Mouse (Mus musculus): Measurements from ENCODE around the gene Peli1. TPM values are rescaled to one million over a fixed set of nuclear protein-coding genes. Genes with fewer than 3 reads are reported as not detected.
"Not testable (repeated sequence)": the region's sequence is repeated elsewhere in the genome, so short reads cannot be mapped to it uniquely, and the experiment has no call there.

Peli1 gene
- total RNA-seq, 2 experiments from 2014 or later, result 39.4 to 48.0 TPM

DNA sequence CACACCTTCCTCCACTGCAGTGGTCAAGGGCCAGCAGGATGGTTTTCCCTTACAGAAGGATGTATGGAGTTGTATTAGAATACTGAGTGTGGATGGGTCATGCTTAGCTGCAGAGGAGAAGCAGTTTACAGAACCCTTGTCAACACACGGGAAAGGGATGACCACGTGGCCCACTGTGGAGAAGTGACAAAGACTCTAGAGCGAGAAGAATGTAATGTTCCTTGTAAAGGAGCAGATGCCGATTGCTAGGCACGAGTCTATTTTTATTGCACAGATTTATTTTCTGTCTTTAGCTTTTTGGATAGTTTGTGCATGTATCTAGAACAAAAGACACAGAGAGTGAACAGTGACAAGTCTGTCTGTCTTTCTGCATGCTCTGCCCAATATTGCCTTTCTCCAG is 71.0 kb downstream of the Peli1 start:
- Histone ChIP-seq H3K4me3 (no peak overlapping the region), H3K27ac (no peak overlapping the region; the same call in 1 of the 2 replicates)
- no peak for TF ChIP-seq CTCF (IDR thresholded peaks at IDR 0.05)
- no peak for DNase-seq (ENCODE audit: extremely low spot score in 1 of 2, low spot score in 2 of 2)
- intact Hi-C loops (cut with DNase I), result no loop called here

DNA sequence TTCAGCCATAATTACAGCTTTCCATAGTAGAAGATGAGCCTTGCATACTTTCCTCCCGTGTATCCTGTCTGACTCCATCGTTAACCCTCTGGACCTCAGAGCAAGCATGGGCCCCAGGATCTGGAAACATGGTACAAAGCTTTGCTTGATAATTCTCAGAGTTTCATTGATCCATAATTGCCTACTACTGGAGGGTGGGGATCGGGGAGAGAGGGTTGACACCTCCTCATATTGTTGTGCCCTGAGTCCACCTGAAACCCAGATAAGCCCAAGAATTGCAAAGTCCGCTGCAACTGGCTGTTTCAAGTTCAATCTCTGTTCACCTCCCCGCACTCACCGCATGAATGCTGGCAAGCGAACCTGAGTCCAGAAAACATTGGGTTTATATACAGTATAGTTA is 72.1 kb downstream of the Peli1 start:
- H3K27ac ChIP-seq, result no peak overlapping the region
- DNase-seq (ENCODE audit: extremely low spot score in 1 of 2, low spot score in 2 of 2), result no peak
- TF ChIP-seq CTCF (IDR thresholded peaks at IDR 0.05), result no peak
- no peak overlapping the region for H3K4me3 ChIP-seq
- intact Hi-C loops (cut with DNase I), result no loop called here

DNA sequence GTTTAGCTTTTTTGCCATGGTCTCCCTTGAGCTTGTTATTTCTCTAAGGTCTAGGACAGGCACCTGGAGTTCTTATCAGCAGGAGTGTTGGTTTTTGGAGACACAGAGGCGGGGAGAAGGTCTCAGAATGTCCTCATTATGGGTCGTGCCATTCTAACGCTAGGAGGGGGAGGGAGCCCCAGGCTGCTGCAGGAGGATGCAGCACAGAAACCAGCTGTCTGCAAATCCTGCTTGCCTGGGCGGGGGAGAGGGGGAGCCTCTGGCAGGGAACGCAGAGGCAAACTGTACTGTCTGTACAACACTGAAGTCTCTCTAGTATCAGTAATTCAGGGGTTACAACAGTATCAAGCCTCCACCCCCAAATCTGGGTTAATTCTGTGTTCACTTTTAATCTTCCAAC is 72.6 kb downstream of the Peli1 start:
- DNase-seq (ENCODE audit: extremely low spot score in 1 of 2, low spot score in 2 of 2), result peak in 1 of 2 experiments; percentile 38
- intact Hi-C loops (cut with DNase I), result no loop called here
- no peak for TF ChIP-seq CTCF (IDR thresholded peaks at IDR 0.05)
- Histone ChIP-seq H3K4me3 (no peak overlapping the region), H3K27ac (no peak overlapping the region)

DNA sequence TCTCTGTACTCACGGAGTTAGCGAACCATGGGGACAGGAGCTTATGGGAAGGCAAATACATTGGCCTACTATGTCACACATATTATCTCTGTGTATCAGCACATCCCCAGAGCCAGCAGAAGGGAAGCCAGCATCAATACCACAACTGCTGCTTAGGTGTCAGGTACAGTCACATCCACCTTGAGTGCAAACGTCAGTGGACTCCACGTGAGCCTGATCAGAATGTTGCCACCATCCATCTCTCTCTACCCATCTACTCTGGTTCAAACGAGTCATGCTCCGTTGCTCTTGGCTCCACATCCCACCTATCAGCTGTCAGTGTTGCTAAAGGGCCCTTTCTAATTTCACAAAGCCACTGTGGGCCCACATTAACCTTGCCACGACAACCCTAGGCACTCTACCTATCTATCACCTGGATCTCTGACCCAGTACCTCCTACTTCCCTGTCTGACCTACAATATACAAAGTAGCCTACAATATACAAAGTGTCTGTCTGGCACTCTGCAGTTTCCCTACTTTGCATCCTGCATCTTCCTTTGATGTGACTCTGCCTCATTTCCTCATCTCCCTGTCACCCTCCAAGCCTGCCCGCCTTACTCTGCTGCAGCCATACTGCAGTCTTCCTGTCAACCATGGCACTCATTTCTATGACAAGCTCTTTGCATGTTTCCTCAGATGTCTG is 73.4 kb downstream of the Peli1 start:
- Histone ChIP-seq H3K4me3 (no peak overlapping the region), H3K27ac (no peak overlapping the region)
- no peak for DNase-seq (ENCODE audit: extremely low spot score in 1 of 2, low spot score in 2 of 2)
- no peak for TF ChIP-seq CTCF (IDR thresholded peaks at IDR 0.05)
- intact Hi-C loops (cut with DNase I), result no loop called here

DNA sequence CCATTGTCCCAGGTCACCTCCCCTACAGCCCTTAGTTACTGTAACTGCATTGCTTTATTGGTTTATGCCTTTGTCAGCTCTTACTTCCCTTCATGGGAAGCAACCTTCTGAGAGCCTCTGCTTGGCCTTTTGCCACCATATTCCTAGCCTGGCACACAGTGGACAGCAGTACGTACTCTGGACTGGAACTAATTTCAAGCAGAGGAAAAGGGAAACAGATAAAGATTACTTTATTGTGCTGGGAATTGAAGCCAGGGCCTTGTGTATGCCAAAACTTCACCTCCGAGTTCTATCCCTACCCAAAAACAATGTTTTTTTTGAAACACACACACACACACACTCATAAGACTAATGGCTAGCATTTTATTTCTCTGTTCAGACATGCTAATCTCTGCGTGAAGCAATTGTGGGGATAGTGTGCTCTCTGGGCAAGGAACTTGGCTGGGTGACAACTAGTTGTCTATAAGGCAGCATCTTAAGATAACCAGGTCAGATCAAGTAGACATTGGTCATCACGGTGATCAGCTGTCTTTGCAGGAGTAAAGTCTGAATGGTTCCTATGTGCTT is 74.0 kb downstream of the Peli1 start:
- intact Hi-C loops (cut with DNase I), result no loop called here
- Histone ChIP-seq H3K4me3 (no peak overlapping the region), H3K27ac (no peak overlapping the region)
- DNase-seq (ENCODE audit: extremely low spot score in 1 of 2, low spot score in 2 of 2), result no peak
- TF ChIP-seq CTCF (IDR thresholded peaks at IDR 0.05), result no peak

DNA sequence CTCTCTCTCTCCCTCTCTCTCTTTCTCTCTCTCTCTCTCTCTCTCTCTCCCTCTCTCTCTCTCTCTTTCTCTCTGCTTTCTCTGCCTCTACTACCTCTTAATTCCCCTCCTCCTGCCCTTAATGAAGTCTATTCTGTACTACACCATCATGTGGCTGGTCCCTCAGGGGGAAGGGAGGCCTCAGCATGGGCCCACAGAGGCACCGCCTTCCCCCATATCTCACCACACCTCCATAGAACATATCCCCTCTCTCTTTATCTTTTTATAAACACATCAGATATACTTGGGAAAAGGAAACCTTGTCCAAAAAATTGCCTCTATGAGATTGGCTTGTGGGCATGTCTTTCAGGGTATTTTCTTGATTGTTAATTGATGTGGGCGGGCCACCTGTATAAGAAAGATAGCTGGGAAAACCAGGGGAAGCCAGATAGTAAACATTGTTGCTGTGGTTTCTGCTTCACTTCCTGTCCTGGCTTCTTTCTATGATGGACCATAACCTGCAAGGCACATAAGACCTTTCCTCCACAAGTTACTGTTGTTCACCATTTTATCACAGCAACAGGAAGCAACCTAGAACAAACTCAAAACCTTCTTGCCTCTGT is 75.5 kb downstream of the Peli1 start:
- TF ChIP-seq CTCF (IDR thresholded peaks at IDR 0.05), result no peak
- no peak overlapping the region for H3K4me3 ChIP-seq
- no peak overlapping the region for H3K27ac ChIP-seq
- no peak for DNase-seq (ENCODE audit: extremely low spot score in 1 of 2, low spot score in 2 of 2)
- intact Hi-C loops (cut with DNase I), result no loop called here

DNA sequence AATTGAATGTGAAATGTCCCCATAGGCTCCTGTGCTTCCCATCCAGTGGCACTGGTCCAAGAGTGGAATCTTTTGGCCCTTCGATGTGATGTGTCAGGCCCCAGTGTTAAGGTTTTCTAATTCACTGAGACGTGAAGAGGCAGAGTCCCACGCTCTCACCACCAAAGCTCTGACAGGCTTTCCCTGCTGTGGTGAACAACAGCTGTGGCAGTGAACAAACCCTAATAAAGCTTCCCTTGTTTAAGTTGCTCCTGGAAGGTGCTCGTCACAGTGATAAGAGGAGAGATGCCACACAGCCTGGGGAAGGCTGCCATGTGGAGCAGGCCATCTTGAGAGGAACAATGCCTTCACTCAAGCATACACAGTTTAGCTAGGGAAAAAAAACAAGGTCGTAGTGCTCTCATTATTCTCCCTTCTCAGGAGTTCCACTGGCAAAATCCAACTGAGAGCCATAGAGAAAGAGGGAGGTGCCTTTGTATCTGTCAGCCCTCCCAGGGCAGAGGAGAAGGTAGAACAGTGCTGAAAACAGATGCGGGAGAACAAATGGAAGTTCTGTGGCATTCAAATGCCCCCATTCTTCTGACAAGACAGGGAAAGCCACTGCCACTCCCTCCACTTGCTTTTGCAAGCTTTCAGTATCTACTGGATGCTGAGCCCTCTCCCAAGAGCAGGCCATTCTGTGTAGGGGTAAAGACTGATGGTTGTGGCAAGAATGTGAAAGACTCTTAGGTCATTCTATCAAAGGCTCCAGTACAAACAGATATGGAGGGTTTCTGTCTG is 77.9 kb downstream of the Peli1 start:
- no peak for TF ChIP-seq CTCF (IDR thresholded peaks at IDR 0.05)
- intact Hi-C loops (cut with DNase I), result no loop called here
- H3K27ac ChIP-seq, result no peak overlapping the region

DNA sequence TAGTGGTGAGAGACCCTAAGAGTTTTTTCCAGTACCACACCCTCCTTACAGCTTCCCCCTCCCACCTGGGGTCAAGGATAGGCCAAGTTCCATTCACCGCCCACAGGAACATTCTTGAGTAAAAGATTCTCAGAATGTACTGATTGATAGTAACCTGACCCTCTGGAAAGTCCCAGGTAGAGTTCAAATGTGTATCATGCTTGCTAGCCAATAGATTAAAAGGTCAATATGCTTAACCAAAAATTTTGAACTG is 78.4 kb downstream of the Peli1 start:
- intact Hi-C loops (cut with DNase I); H3K27ac ChIP-seq: not testable (repeated sequence)

More for the DNA sequence above, 77.9 kb downstream of the Peli1 start:
- no peak for DNase-seq (ENCODE audit: extremely low spot score in 1 of 2, low spot score in 2 of 2)
- H3K4me3 ChIP-seq, result no peak overlapping the region

DNA sequence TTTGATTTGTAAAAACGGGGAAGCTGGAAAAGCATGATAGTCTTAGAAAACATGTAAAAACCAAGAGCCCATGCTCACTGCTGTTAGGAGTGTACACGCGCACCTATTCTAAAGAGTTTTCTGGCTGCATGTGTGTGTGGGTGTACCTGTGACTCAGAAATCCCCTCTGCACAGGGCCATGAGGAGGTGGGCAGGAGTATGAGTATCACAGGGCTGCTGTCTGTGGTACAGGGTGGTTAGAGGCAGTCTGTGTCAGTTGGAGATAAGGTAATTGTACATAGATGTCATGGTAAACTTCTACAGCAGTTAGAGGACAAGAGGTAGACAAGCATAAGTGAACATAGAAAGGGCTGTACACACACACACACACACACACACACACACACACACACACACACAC is 81.2 kb downstream of the Peli1 start:
- no peak for DNase-seq (ENCODE audit: extremely low spot score in 1 of 2, low spot score in 2 of 2)
- intact Hi-C loops (cut with DNase I), result loop anchor here (10.0 kb wide), 1 partner anchor 283 kb away; no protein-coding TSS in a partner anchor

More for the DNA sequence above, 78.4 kb downstream of the Peli1 start:
- DNase-seq (ENCODE audit: extremely low spot score in 1 of 2, low spot score in 2 of 2); H3K4me3 ChIP-seq: not testable (repeated sequence)

DNA sequence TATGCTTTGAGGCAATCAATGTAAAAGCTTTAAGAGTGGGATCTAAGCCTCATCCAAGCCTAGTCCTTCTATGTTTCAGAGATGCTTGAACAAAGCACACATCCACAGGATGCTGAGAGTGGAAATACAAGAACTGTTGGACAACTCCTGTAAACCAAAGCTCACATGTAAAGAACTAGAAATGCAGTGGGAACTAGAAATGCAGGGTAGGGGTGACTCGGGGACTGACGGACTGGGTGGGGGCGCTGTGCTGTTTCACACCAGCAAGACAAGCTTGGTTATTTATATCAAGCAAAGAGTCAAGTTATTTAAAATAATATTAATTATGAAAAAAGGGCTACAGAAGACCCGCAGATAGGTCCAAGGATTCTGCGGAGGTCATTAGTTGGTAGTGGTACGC is 82.8 kb downstream of the Peli1 start:
- no peak for DNase-seq (ENCODE audit: extremely low spot score in 1 of 2, low spot score in 2 of 2)
- H3K27ac ChIP-seq, result peak overlapping the region; percentile 33; the same call in 1 of the 2 replicates
- no peak for TF ChIP-seq CTCF (IDR thresholded peaks at IDR 0.05)
- H3K4me3 ChIP-seq, result no peak overlapping the region
- intact Hi-C loops (cut with DNase I), result loop anchor here (10.0 kb wide), 1 partner anchor 281 kb away; no protein-coding TSS in a partner anchor

More for the DNA sequence above, 81.2 kb downstream of the Peli1 start:
- H3K4me3 ChIP-seq, result no peak overlapping the region
- TF ChIP-seq CTCF (IDR thresholded peaks at IDR 0.05), result no peak
- H3K27ac ChIP-seq, result no peak overlapping the region

DNA sequence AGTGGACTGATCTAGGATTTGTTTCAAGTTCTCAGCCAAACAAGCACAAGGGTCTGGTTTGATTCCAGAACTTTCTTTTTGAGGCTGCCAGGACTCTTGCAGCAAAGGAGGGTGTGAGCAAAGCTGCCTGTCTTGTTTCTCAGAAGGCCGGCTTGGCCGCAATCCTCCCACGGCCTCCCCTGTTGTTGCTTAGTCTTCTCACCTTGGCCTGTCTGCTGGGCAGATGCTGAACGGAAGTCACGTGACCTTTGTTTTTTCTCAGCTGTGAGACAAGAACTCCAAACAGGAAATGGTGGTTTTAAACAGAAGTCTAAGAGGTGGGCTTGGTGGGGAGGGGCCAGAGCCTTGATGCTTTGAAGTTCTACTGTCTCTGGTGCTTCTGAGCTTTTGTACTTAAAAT is 83.3 kb downstream of the Peli1 start:
- TF ChIP-seq CTCF (IDR thresholded peaks at IDR 0.05), result no peak
- intact Hi-C loops (cut with DNase I), result loop anchor here (10.0 kb wide), 1 partner anchor 280 kb away; no protein-coding TSS in a partner anchor
- no peak for DNase-seq (ENCODE audit: extremely low spot score in 1 of 2, low spot score in 2 of 2)
- H3K4me3 ChIP-seq, result no peak overlapping the region
- peak overlapping the region; percentile 33; the same call in 1 of the 2 replicates for H3K27ac ChIP-seq

DNA sequence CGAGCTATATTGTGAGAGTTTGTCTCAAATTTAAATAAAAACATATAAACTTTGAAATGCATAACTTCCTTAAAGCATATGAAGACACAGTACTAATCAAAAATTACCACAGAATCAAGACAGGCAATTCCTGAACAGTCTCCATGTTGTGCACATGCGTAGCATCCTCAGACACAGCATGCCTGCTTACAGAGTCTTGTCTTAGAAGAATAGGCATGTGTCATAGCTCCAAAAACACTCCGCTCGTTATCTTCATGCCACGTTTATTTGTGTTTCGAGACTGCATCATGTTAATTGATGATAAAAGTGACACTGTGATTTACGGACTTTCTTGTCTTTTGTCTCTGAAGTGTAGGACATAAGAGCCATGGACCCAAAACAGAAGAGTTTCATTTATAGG is 84.0 kb downstream of the Peli1 start:
- Histone ChIP-seq H3K27ac (no peak overlapping the region), H3K4me3 (no peak overlapping the region)
- intact Hi-C loops (cut with DNase I), result loop anchor here (10.0 kb wide), 1 partner anchor 280 kb away; no protein-coding TSS in a partner anchor
- TF ChIP-seq CTCF (IDR thresholded peaks at IDR 0.05), result no peak
- no peak for DNase-seq (ENCODE audit: extremely low spot score in 1 of 2, low spot score in 2 of 2)

All from left cerebral cortex, adult 2 months (tissue).